Mouse (Mus musculus): ENCODE results near the gene Tyw1. TPM values are rescaled to one million over a fixed set of nuclear protein-coding genes. Genes with fewer than 3 reads are reported as not detected.

The Tyw1 gene
- polyA plus RNA-seq (2017; shearing (Covaris generic)), result 27.6 TPM

GRCm38 (mm10) chr5:130255017-130255720, at the start of gene Tyw1, which contains the start of gene Sbds:
Tyw1 (plus strand) TSS chr5:130255619.
Sbds (minus strand) TSS chr5:130255530.

GRCm38 (mm10) chr5:130216781-130217180, 38.6 kb upstream of the Tyw1 start, which contains the start of gene Tmem248:
Tmem248 (plus strand) TSS chr5:130217081.

GRCm38 (mm10) chr5:130369237-130369636, 113.8 kb downstream of the Tyw1 start, which contains the start of gene Caln1:
Caln1 (plus strand) TSS chr5:130369455.

GRCm38 (mm10) chr5:130384222-130384912, 128.9 kb downstream of the Tyw1 start, which contains the start of gene A330070K13Rik:
A330070K13Rik (minus strand) TSS chr5:130384631.

Other genes starting within 250 kb of the Tyw1 start
- 45.4 TPM for gene Asl, start 226.4 kb upstream of the Tyw1 start, polyA plus RNA-seq (2017; shearing (Covaris generic))
- gene Crcp, start 226.3 kb upstream of the Tyw1 start, polyA plus RNA-seq (2017; shearing (Covaris generic)), result 17.8 TPM
- 6.7 TPM for gene Tpst1, start 182.3 kb upstream of the Tyw1 start, polyA plus RNA-seq (2017; shearing (Covaris generic))
- gene Kctd7, start 110.8 kb upstream of the Tyw1 start, polyA plus RNA-seq (2017; shearing (Covaris generic)), result 1.2 TPM
- gene Rabgef1, start 83.8 kb upstream of the Tyw1 start, polyA plus RNA-seq (2017; shearing (Covaris generic)), result 53.0 TPM
- gene Tmem248, start 38.5 kb upstream of the Tyw1 start, polyA plus RNA-seq (2017; shearing (Covaris generic)), result 87.5 TPM
- gene Sbds, start 89 bp upstream of the Tyw1 start, polyA plus RNA-seq (2017; shearing (Covaris generic)), result 131 TPM
- not detected for gene Caln1, start 113.8 kb downstream of the Tyw1 start, polyA plus RNA-seq (2017; shearing (Covaris generic))
- gene A330070K13Rik, start 129.0 kb downstream of the Tyw1 start, polyA plus RNA-seq (2017; shearing (Covaris generic)), result not detected

All from effector memory CD4-positive, alpha-beta T cell, adult 5 months (primary cell).